In genomic region chr10:39908768-39909441, GRCm38 (mm10) we compare ENCODE assay signal across 19 mouse cellular contexts. TPM values are rescaled to one million over a fixed set of nuclear protein-coding genes. Genes with fewer than 3 reads are reported as not detected.
A peak's percentile ranks its signal among the peaks of the same experiment; 100 is the strongest.
DNase-seq lines count a peak whose midpoint lies in the region; ATAC-seq and TF ChIP-seq lines count a peak whose summit lies in the region.
"Had no signal": no experiment of that assay in that cellular context is flagged by ENCODE, and none has a peak within 500 bp of the region (broad histone marks: within the 10 kb centered on the region; RNA-seq: fewer than 3 reads in every experiment).

No protein-coding gene starts in this region.

- H3K27ac ChIP-seq in heart, embryonic 13.5 days (replicated peaks): no peak overlapping the region
- no peak overlapping the region for H3K27ac ChIP-seq in lung, postnatal 0 days (ENCODE audit: low read length)
- no peak overlapping the region for H3K27ac ChIP-seq in stomach, embryonic 16.5 days (ENCODE audit: low read length)
- H3K27ac ChIP-seq: embryonic facial prominence, embryonic 15.5 days; limb, embryonic 10.5 days had no signal

- H3K4me3 ChIP-seq in heart, embryonic 13.5 days: peak overlapping the region; percentile 18
- H3K4me3 ChIP-seq in lung, postnatal 0 days (ENCODE audit: low read depth, low read length): peak overlapping the region; percentile 19; the same call in 1 of the 2 replicates
- no peak overlapping the region for H3K4me3 ChIP-seq in stomach, embryonic 16.5 days (replicated peaks; ENCODE audit: low read length)
- H3K4me3 ChIP-seq: embryonic facial prominence, embryonic 15.5 days; limb, embryonic 10.5 days had no signal

- no peaks in the 10 kb centered on the region for H3K9me3 ChIP-seq in heart, embryonic 13.5 days
- H3K9me3 ChIP-seq in lung, postnatal 0 days (ENCODE audit: low read length): no peaks in the 10 kb centered on the region
- no peaks in the 10 kb centered on the region for H3K9me3 ChIP-seq in stomach, embryonic 16.5 days (replicated peaks; ENCODE audit: control insufficient read depth, low read length)
- H3K9me3 ChIP-seq: embryonic facial prominence, embryonic 15.5 days; limb, embryonic 10.5 days had no signal

- H3K4me1 ChIP-seq in heart, embryonic 13.5 days: no peaks in the 10 kb centered on the region
- H3K4me1 ChIP-seq in lung, postnatal 0 days (ENCODE audit: insufficient read depth, low read depth, low read length): no peaks in the 10 kb centered on the region
- no peaks in the 10 kb centered on the region for H3K4me1 ChIP-seq in stomach, embryonic 16.5 days (ENCODE audit: control insufficient read depth, insufficient read depth, low read length)
- H3K4me1 ChIP-seq: embryonic facial prominence, embryonic 15.5 days; limb, embryonic 10.5 days had no signal

- ATAC-seq in heart, embryonic 13.5 days (ENCODE audit: extremely low read depth, insufficient number of reproducible peaks, low FRiP score, low TSS enrichment): no peak
- peak; percentile 49 for ATAC-seq in lung, postnatal 0 days
- peak; percentile 78 for ATAC-seq in inflammation-experienced regulatory T-cells, adult 6 months
- no peak for ATAC-seq in stomach, embryonic 16.5 days (ENCODE audit: insufficient read depth, low FRiP score)

- WGBS in heart, embryonic 13.5 days: 52% methylated on average over 13 of the region's 13 CpGs
- WGBS in lung, postnatal 0 days: 48% methylated on average over 13 of the region's 13 CpGs
- WGBS in stomach, embryonic 16.5 days: 47% methylated on average over 13 of the region's 13 CpGs

- H3K9ac ChIP-seq in heart, embryonic 13.5 days: no peak overlapping the region
- H3K9ac ChIP-seq in lung, postnatal 0 days (replicated peaks; ENCODE audit: low read depth): 0 out of 2 replicates have a peak overlapping the region, but pooled peaks have one; percentile 26
- no peak overlapping the region for H3K9ac ChIP-seq in stomach, embryonic 16.5 days (ENCODE audit: low read length)
- H3K9ac ChIP-seq: embryonic facial prominence, embryonic 15.5 days had no signal

- TF ChIP-seq CTCF in lung, postnatal 0 days (IDR thresholded peaks at IDR 0.05): no peak

- no peaks in the 10 kb centered on the region for H3K36me3 ChIP-seq in heart, embryonic 13.5 days
- H3K36me3 ChIP-seq in lung, postnatal 0 days (ENCODE audit: insufficient read depth, low read length): no peaks in the 10 kb centered on the region
- H3K36me3 ChIP-seq in stomach, embryonic 16.5 days (ENCODE audit: control insufficient read depth, insufficient read depth, low read length): no peaks in the 10 kb centered on the region
- H3K36me3 ChIP-seq: embryonic facial prominence, embryonic 15.5 days; limb, embryonic 10.5 days had no signal

- H3K27me3 ChIP-seq in heart, embryonic 13.5 days (replicated peaks): no peaks in the 10 kb centered on the region
- H3K27me3 ChIP-seq in lung, postnatal 0 days (replicated peaks; ENCODE audit: insufficient read depth, low read length): no peaks in the 10 kb centered on the region
- H3K27me3 ChIP-seq in stomach, embryonic 16.5 days (ENCODE audit: control insufficient read depth, insufficient read depth, low read length): no peaks in the 10 kb centered on the region
- H3K27me3 ChIP-seq: embryonic facial prominence, embryonic 15.5 days had no signal

- no peak for DNase-seq in heart, postnatal 4 days
- no peak for DNase-seq in lung, postnatal 0 days (ENCODE audit: low spot score)
- DNase-seq in lung, postnatal 25 days (ENCODE audit: low spot score): no peak
- DNase-seq in urinary bladder, postnatal 36 days (ENCODE audit: low spot score in 2 of 2): no peak
- DNase-seq in right cerebral cortex, adult 18-20 months: no peak
- DNase-seq: adrenal gland, adult 2 months; B cell, adult 2 months; cerebellum, postnatal 36 days; heart, adult 11 months; kidney, adult 11 months; layer of hippocampus, adult 9-11 months; lung, postnatal 36 days; right cerebral cortex, postnatal 4 days; thymus, adult 18-20 months had no signal

- peak overlapping the region; percentile 46 for H3K4me2 ChIP-seq in heart, embryonic 13.5 days
- peak overlapping the region; percentile 47 for H3K4me2 ChIP-seq in lung, postnatal 0 days (replicated peaks; ENCODE audit: low read depth, low read length)
- H3K4me2 ChIP-seq in stomach, embryonic 16.5 days (ENCODE audit: low read depth, low read length): peak overlapping the region; percentile 23
- H3K4me2 ChIP-seq: embryonic facial prominence, embryonic 15.5 days had no signal

- TF ChIP-seq EP300 in lung, postnatal 0 days (IDR thresholded peaks at IDR 0.05): no peak

RNA-seq across cellular contexts. Expression of gene Mfsd4b4, which starts 9.9 kb away (rescaled TPM):
- 3.7 and 4.0 TPM in 2 replicates for polyA plus RNA-seq in heart, embryonic 13.5 days (2015; fragmentation: Nextera tagmentation; extraction: Ambion mirVana)
- total RNA-seq in heart, postnatal 4 days (2021): 1 to 10 TPM; 3.5 to 3.7 TPM
- 2.7 and 3.3 TPM in 2 replicates for polyA plus RNA-seq in lung, postnatal 0 days (2015; fragmentation: Nextera tagmentation; extraction: Ambion mirVana)
- 1 to 10 TPM in 2 of 3 experiments, under 1 TPM in 1; 0.87 to 3.0 (median 2.2) TPM for polyA plus RNA-seq in inflammation-experienced regulatory T-cells, adult 6 months (2017; shearing (Covaris generic))
- polyA plus RNA-seq in stomach, embryonic 16.5 days (2015; fragmentation: Nextera tagmentation; extraction: Ambion mirVana): 3.5 and 3.6 TPM in 2 replicates

RNA-seq across cellular contexts. Expression of gene Mfsd4b2, which starts 17.8 kb away (rescaled TPM):
- polyA plus RNA-seq in heart, embryonic 13.5 days (2015; fragmentation: Nextera tagmentation; extraction: Ambion mirVana): not detected in 2 replicates
- not detected for total RNA-seq in heart, postnatal 4 days (2021)
- polyA plus RNA-seq in lung, postnatal 0 days (2015; fragmentation: Nextera tagmentation; extraction: Ambion mirVana): not detected in 2 replicates
- polyA plus RNA-seq in inflammation-experienced regulatory T-cells, adult 6 months (2017; shearing (Covaris generic)): not detected
- 0.12 and 0.18 TPM in 2 replicates for polyA plus RNA-seq in stomach, embryonic 16.5 days (2015; fragmentation: Nextera tagmentation; extraction: Ambion mirVana)
- polyA plus RNA-seq: embryonic facial prominence, embryonic 15.5 days; limb, embryonic 10.5 days had no signal

RNA-seq across cellular contexts. Expression of gene Mfsd4b3, which starts 51.0 kb away (rescaled TPM):
- polyA plus RNA-seq in heart, embryonic 13.5 days (2015; fragmentation: Nextera tagmentation; extraction: Ambion mirVana): 0.64 and 0.74 TPM in 2 replicates
- under 1 TPM; 0.45 to 0.48 TPM for total RNA-seq in heart, postnatal 4 days (2021)
- polyA plus RNA-seq in lung, postnatal 0 days (2015; fragmentation: Nextera tagmentation; extraction: Ambion mirVana): 0.55 and 0.57 TPM in 2 replicates
- not detected for polyA plus RNA-seq in inflammation-experienced regulatory T-cells, adult 6 months (2017; shearing (Covaris generic))
- polyA plus RNA-seq in stomach, embryonic 16.5 days (2015; fragmentation: Nextera tagmentation; extraction: Ambion mirVana): 1.7 and 2.2 TPM in 2 replicates

Comparison
In these comparisons a context has a peak if more than half of its experiments do, and no peak if none do; other contexts are left out.
1. ATAC-seq: peak in lung, postnatal 0 days (single experiment) and inflammation-experienced regulatory T-cells, adult 6 months (single experiment); none in heart, embryonic 13.5 days (single experiment) and stomach, embryonic 16.5 days (single experiment).
2. Peak in every context shown above with its lines, with median percentiles within 50 percentile points of each other: H3K4me2 ChIP-seq.